Mouse (Mus musculus) testis, adult 2 months (tissue): ENCODE data around the gene Fam168b.

ENCODE experiments used
- CTCF ChIP-seq: fragments of 200-500 bp; IDR thresholded peaks from 2 replicates; pipeline ENCODE4 v1.5.1; 2012; ENCODE audit warnings: low read depth, mild to moderate bottlenecking, inconsistent platforms, low read length, moderate library complexity; ENCODE audit not compliant: control insufficient read depth, insufficient read depth, insufficient replicate concordance
- POLR2A ChIP-seq: fragments of 200-500 bp; IDR thresholded peaks from 2 replicates; pipeline ENCODE4 v1.6.1; 2012; ENCODE audit warnings: low read depth, mild to moderate bottlenecking, inconsistent platforms, low read length, moderate library complexity; ENCODE audit not compliant: control insufficient read depth

GRCm38 (mm10) chr1:34822746-34823145, 20.1 kb downstream of the Fam168b start:
- no peak for TF ChIP-seq CTCF
- no peak for TF ChIP-seq POLR2A
